Mouse (Mus musculus) midbrain, embryonic 14.5 days (tissue): ENCODE measurements at regions not wholly inside any gene's neighbourhood (a gene's known extent, or its start where the extent isn't known, plus 50 kb on each side); places are given as distances from the start of the nearest gene placed in this dataset.
A peak's percentile ranks its signal among the peaks of the same experiment; 100 is the strongest.

ENCODE experiments used
- ATAC-seq: fragments of 200-750 bp; cut with Nextera tagmentation; 2 replicates; pipeline ENCODE4 v1.8.0; 2017; ENCODE audit warnings: moderate number of reproducible peaks, moderate library complexity; ENCODE audit not compliant: low FRiP score, low TSS enrichment
- DNase-seq: peaks from one replicate; pipeline ENCODE4 v3.0.0-alpha.2; 2015
- H3K27ac ChIP-seq: fragments of 300-500 bp; sonication (generic); replicated peaks from 2 replicates; pipeline ENCODE4 v1.5.1; 2014; ENCODE audit warnings: mild to moderate bottlenecking, low read depth, low read length, moderate library complexity
- H3K27me3 ChIP-seq: fragments of 300-500 bp; sonication (generic); 2 replicates; pipeline ENCODE4 v1.6.1; 2014; ENCODE audit warnings: low read length, control low read depth, mixed read lengths; ENCODE audit not compliant: control insufficient read depth, insufficient read depth
- H3K36me3 ChIP-seq: fragments of 300-500 bp; sonication (generic); 2 replicates; pipeline ENCODE4 v1.6.1; 2014; ENCODE audit warnings: low read length, control low read depth; ENCODE audit not compliant: control insufficient read depth, insufficient read depth
- H3K4me1 ChIP-seq: fragments of 300-500 bp; sonication (generic); 2 replicates; pipeline ENCODE4 v1.6.1; 2014; ENCODE audit warnings: mild to moderate bottlenecking, antibody characterized with exemption, low read length, control low read depth; ENCODE audit not compliant: control insufficient read depth, insufficient read depth
- H3K4me2 ChIP-seq: fragments of 300-500 bp; sonication (generic); 2 replicates; pipeline ENCODE4 v1.6.1; 2014; ENCODE audit warnings: mild to moderate bottlenecking, low read length, moderate library complexity
- H3K4me3 ChIP-seq: fragments of 300-500 bp; sonication (generic); replicated peaks from 2 replicates; pipeline ENCODE4 v1.5.1; 2014; ENCODE audit warnings: low read depth, low read length
- H3K9ac ChIP-seq: fragments of 300-500 bp; sonication (generic); replicated peaks from 2 replicates; pipeline ENCODE4 v1.6.1; 2014; ENCODE audit warnings: mild to moderate bottlenecking, low read length, moderate library complexity
- H3K9me3 ChIP-seq: fragments of 300-500 bp; sonication (generic); 2 replicates; pipeline ENCODE4 v1.6.1; 2016; ENCODE audit warnings: low read length, control low read depth, mixed read lengths; ENCODE audit not compliant: control insufficient read depth
- WGBS: fragments of 180-500 bp; shearing (Covaris S2); extraction: QIAGEN DNeasy Blood & Tissue Kit; methylation state at CpG from one replicate; pipeline ENCODE4 v1.1.7; 2014; 5-methylcytosine and 5-hydroxymethylcytosine counted together

GRCm38 (mm10) chr16:31508981-31509380 lies 86.9 kb downstream of the Bdh1 start:
- peak overlapping the region; percentile 14; the same call in 1 of the 2 replicates for H3K4me3 ChIP-seq
- H3K4me1 ChIP-seq, result peaks cover 18% of the 10 kb centered on the region
- DNase-seq (peak; percentile 92), ATAC-seq (peak; percentile 85)
- WGBS, result under 1% methylated on average over 18 of the region's 18 CpGs
- no peaks in the 10 kb centered on the region for H3K27me3 ChIP-seq
- H3K27ac ChIP-seq, result peak overlapping the region; percentile 80
- peak overlapping the region; percentile 44 for H3K9ac ChIP-seq
- H3K9me3 ChIP-seq, result no peaks in the 10 kb centered on the region
- no peaks in the 10 kb centered on the region for H3K36me3 ChIP-seq
- peak overlapping the region; percentile 51 for H3K4me2 ChIP-seq

- Histone ChIP-seq H3K4me3 (no peak overlapping the region), H3K36me3 (no peaks in the 10 kb centered on the region), H3K4me1 (peaks cover 18% of the 10 kb centered on the region), H3K4me2 (no peak overlapping the region), H3K9me3 (no peaks in the 10 kb centered on the region), H3K9ac (no peak overlapping the region), H3K27me3 (no peaks in the 10 kb centered on the region), H3K27ac (no peak overlapping the region)
- no peak for ATAC-seq
- 80% methylated on average over 8 of the region's 8 CpGs for WGBS
- DNase-seq, result no peak
Measured at GRCm38 (mm10) chr16:31510097-31510496, 88.0 kb downstream of the Bdh1 start.

DNA sequence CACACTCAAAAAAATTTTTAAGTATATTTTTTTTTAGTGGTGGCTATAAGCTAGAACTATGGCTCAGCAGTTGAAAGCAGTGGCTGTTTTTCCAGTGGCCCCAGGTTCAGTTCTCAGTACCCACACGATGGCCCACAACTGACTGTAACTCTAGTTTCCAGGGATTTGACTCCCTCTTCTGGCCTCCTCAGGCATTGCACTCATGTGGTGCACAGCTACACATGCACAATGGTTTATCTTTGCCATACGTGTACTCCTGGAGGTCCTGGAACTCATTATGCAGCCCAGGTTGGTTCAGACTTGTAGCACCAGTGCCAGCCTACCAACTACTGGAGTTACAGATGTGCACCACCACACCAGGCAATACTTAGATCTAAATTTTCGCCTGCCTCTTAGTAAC lies 96.7 kb downstream of the Bdh1 start:
- no peak overlapping the region for H3K9ac ChIP-seq
- no peak overlapping the region for H3K4me2 ChIP-seq
- no peak for DNase-seq
- no peak for ATAC-seq
- no peaks in the 10 kb centered on the region for H3K27me3 ChIP-seq
- no peak overlapping the region for H3K27ac ChIP-seq
- WGBS, result 94% methylated on average over 3 of the region's 3 CpGs
- H3K36me3 ChIP-seq, result no peaks in the 10 kb centered on the region
- H3K4me3 ChIP-seq, result no peak overlapping the region
- no peaks in the 10 kb centered on the region for H3K9me3 ChIP-seq
- H3K4me1 ChIP-seq, result no peaks in the 10 kb centered on the region

- WGBS, result 75% methylated on average over 9 of the region's 9 CpGs
- Histone ChIP-seq H3K4me2 (no peak overlapping the region), H3K4me3 (no peak overlapping the region), H3K4me1 (no peaks in the 10 kb centered on the region), H3K9ac (no peak overlapping the region), H3K27ac (no peak overlapping the region), H3K36me3 (no peaks in the 10 kb centered on the region), H3K27me3 (no peaks in the 10 kb centered on the region), H3K9me3 (no peaks in the 10 kb centered on the region)
- DNase-seq (no peak), ATAC-seq (no peak)
Measured at GRCm38 (mm10) chr16:31520081-31520480, 98.0 kb downstream of the Bdh1 start.

DNA sequence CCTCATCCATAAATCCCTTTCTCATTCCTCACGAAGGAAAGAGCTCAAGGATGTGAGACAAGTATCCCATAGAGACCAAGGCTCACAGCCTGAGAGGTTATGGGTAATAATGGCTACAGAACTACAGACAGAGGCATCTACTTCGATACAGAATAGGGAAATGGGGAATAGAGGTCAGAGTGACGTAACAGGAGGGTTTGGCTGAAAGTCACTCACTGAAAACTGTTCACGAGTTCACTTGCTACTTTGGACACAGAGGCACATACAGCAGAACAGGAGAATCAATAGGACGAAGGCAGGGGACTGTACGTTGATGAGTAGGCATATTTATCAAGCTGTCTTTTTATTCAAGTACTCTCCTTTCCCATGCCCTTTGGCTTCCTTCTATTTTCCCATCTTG lies 99.7 kb downstream of the Bdh1 start:
- Histone ChIP-seq H3K27ac (no peak overlapping the region), H3K9ac (no peak overlapping the region), H3K4me2 (no peak overlapping the region), H3K4me1 (no peaks in the 10 kb centered on the region), H3K36me3 (no peaks in the 10 kb centered on the region), H3K9me3 (no peaks in the 10 kb centered on the region), H3K4me3 (no peak overlapping the region), H3K27me3 (no peaks in the 10 kb centered on the region)
- 77% methylated on average over 6 of the region's 6 CpGs for WGBS
- ATAC-seq (no peak), DNase-seq (no peak)

- WGBS, result 78% methylated on average over 10 of the region's 10 CpGs
- H3K36me3 ChIP-seq, result no peaks in the 10 kb centered on the region
- DNase-seq, result no peak
- no peaks in the 10 kb centered on the region for H3K9me3 ChIP-seq
- H3K4me2 ChIP-seq, result no peak overlapping the region
- no peak overlapping the region for H3K9ac ChIP-seq
- H3K27me3 ChIP-seq, result no peaks in the 10 kb centered on the region
- H3K27ac ChIP-seq, result no peak overlapping the region
- no peak overlapping the region for H3K4me3 ChIP-seq
- H3K4me1 ChIP-seq, result no peaks in the 10 kb centered on the region
- no peak for ATAC-seq
Measured at GRCm38 (mm10) chr16:31526711-31527344, 104.7 kb downstream of the Bdh1 start.

DNA sequence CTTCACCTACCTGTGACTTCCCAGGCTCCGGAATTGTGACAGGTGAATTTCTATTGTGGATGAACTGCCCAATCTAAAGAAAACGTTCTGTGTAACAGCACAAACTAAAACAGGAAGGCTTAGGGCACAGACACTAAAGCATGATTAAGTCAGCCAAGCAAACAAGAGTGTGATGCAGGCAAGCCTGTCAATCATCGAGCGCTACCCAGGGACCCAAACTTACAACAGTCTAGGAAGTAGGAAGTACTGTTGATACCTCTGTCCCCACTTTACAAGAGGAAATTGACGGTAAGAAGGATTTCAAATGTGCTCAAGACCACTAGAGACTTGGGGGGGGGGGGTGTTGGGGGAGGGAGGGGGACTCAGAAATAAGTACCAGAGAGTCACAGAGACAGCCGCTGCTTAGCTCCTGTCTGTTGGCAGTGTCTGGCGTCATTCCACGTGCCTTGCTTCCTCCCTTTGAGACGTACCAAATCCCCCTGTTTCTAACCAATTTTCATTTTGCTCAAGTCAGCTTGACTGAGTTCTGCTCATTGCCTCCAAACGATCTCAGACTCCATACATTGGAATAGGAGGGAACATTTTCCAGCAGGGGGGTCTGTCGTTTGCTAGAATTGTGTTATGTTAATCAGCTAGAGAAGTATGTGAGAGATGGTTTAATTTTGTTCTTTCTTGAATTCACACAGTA lies 106.7 kb downstream of the Bdh1 start:
- DNase-seq (no peak), ATAC-seq (no peak)
- H3K27ac ChIP-seq, result no peak overlapping the region
- no peaks in the 10 kb centered on the region for H3K4me1 ChIP-seq
- H3K9me3 ChIP-seq, result no peaks in the 10 kb centered on the region
- no peak overlapping the region for H3K4me2 ChIP-seq
- no peak overlapping the region for H3K4me3 ChIP-seq
- H3K36me3 ChIP-seq, result no peaks in the 10 kb centered on the region
- H3K9ac ChIP-seq, result no peak overlapping the region
- H3K27me3 ChIP-seq, result no peaks in the 10 kb centered on the region
- WGBS, result 57% methylated on average over 11 of the region's 11 CpGs

DNA sequence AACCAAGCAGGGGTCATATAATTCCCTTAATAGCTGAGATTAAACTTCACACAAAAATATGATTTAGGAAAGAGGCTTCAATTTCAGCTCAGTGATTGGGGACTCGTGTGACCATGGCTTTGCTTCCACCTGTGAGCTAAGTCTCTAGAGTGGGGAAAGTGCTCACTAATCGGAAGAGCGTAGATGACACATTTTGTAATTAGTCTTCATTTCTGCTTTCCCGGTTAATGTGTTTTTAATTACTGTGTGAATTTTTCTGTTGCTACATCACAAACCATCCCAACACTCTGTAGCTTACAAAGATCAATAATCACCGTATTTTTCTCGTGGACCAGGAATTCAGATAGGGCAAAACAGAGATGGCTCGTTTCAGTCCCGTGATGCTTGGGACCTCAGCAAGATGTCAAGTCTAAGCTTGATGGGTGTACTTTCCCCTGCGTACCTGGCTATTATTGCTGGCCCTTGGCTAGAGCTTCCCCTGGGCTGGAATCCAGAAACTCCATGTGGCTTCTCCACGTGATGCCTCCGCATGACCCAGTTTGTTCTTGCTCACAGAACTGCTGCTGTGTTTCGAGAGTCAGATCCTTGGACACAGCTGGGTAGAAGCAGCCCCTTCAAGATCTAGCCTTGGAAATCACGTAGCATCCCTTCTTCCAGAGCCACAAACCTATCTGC lies 107.3 kb downstream of the Bdh1 start:
- H3K4me3 ChIP-seq, result no peak overlapping the region
- H3K27me3 ChIP-seq, result no peaks in the 10 kb centered on the region
- no peak for ATAC-seq
- H3K4me2 ChIP-seq, result no peak overlapping the region
- DNase-seq, result no peak
- H3K9ac ChIP-seq, result no peak overlapping the region
- no peaks in the 10 kb centered on the region for H3K36me3 ChIP-seq
- 88% methylated on average over 13 of the region's 13 CpGs for WGBS
- H3K27ac ChIP-seq, result no peak overlapping the region
- H3K4me1 ChIP-seq, result no peaks in the 10 kb centered on the region
- no peaks in the 10 kb centered on the region for H3K9me3 ChIP-seq

GRCm38 (mm10) chr16:31530090-31530489 lies 108.0 kb downstream of the Bdh1 start:
- H3K36me3 ChIP-seq, result no peaks in the 10 kb centered on the region
- no peak for ATAC-seq

More at GRCm38 (mm10) chr16:31530090-31530489, 108.0 kb downstream of the Bdh1 start:
- H3K9me3 ChIP-seq, result no peaks in the 10 kb centered on the region
- H3K4me2 ChIP-seq, result no peak overlapping the region
- H3K4me1 ChIP-seq, result no peaks in the 10 kb centered on the region
- DNase-seq, result no peak
- no peak overlapping the region for H3K9ac ChIP-seq
- H3K27ac ChIP-seq, result no peak overlapping the region
- no peaks in the 10 kb centered on the region for H3K27me3 ChIP-seq
- no peak overlapping the region for H3K4me3 ChIP-seq
- WGBS, result 92% methylated on average over 8 of the region's 8 CpGs
